Mouse (Mus musculus) regulatory T cell (primary cell): Measurements from ENCODE around the gene Abhd4.

ENCODE experiments used
- in situ Hi-C: fragments of 300-600 bp; cut with MboI, MseI; formaldehyde crosslinking; loops from one replicate; pipeline ENCODE4 v1.15.1; 2025; ENCODE audit warnings: high pct_unique_total_duplicates

Gene Abhd4

DNA sequence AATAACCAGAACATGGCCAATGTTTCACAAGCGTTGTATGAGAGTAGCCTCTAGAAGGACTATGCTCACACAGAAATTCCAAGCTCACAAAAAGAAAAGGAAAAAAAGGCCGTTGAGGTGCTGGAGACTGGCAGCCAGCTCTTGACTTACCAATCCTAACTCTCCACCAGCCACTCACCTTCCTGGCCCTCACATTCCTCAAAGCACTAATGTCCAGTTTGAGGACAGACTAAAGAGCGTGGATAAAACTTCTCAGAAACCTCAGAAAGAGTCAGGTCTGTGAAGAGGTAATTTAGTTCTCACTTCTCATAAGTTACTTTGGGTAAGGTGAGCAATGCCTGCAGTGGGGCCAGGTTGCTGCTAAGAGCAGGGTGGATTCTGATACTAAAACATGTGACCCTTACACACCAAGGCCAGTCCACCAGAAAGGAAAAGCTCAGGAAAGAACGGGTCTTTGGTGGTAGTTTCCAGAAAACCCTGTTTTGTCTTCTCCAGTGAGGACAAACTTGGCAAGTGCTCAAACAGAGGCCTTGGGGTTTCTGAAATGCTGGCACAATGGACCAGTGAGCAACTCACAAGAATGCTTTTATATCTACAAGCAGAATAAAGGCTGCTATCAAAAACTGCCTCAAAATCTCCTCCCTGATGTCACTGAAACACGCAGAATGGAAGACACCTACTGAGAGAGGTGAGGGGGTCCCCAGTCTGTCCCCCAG is 18.0 kb upstream of the Abhd4 start:
- in situ Hi-C loops: no loop called here

DNA sequence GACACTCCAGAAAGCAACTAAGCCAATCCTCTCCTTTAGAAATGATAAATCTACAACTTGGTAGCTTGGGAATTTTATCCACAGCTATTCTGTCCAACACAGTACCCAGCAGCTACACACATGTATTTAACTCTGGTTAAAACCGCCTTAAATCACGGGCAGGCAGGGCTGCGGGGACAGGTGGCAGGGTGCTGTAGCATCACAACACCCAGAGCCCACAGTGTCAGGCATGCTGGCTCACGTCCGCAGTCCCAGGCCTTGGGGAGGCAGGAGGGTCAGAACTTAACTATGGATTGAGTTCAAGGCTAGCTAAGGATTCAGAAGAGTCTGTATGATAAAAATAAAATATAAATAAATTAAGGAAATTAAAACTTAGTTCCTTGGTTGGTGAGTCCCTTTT is 17.1 kb upstream of the Abhd4 start:
- in situ Hi-C loops: no loop called here

DNA sequence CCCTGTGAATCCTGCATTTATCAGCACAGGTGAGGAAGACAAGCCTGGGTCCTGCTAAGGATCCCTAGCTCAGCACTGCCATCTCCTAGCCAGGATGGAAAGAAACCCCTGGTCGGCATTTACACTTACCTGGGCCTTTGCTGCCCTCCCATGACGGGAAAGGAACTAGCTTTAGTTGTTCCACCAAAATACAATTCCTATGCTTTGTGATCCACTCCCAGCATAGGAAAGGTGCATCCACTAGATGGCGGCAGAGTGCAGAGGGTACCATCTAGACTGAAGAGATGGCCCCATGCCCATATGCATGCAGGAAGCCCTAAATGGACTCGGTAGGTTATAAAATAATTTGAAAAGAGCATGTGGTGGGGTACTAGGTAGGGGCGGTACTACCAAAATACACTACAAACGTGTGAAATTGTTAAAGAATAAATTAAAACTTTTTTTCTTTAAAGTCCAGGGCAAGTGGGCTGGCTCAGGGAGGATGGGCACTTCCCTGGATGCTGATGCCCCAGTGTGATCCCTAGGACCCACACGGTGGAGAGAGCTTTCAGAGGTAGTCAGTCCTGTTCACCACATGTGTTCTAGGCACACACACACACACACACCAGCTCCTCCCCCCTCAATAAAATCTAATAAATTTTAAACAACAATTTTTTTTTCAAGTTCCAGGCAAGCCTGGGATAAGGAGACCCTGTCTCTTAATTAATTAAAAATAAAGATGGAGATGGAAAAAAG is 14.8 kb upstream of the Abhd4 start:
- in situ Hi-C loops: no loop called here

- in situ Hi-C loops: no loop called here
Measured at GRCm38 (mm10) chr14:54240542-54240941, 13.4 kb upstream of the Abhd4 start.

DNA sequence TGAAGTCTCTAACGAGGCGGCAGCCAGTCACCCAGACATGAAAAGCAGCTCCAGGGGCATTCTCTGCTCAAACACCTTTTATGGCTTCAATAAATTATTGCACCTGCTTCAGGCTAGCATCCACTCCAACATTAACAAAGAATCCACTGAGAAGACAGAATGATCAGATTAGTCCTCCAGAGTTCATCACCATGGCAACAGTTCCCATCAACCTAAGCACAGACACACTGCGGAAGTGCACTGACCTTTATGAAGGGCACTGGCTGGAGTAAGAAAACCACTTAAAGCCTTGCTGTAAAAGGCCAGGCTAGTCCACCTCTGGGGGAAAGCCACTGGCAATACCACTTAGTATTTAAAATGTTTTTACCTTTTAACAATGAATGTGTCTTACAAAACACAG is 9.8 kb upstream of the Abhd4 start:
- in situ Hi-C loops: no loop called here

GRCm38 (mm10) chr14:54246232-54246631 is 7.8 kb upstream of the Abhd4 start:
- in situ Hi-C loops: no loop called here

DNA sequence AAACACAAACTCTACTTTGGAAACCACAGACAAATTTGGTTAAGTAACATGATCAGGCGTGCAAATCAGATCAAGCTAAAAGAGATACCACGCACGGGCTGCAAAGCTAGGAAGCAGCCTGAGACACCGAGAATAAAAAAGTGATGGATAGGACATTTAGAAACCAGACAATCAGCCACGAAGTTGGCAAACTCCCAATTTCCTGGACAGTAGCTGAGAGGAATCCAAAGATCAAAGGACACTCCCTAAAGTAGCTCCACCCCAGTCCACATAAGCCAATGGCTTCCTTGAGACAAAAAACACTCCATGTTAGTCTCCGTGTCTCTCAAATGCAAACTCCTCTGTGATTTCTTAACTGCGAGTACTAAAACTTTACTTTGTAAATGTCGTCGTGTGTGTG is 4.7 kb upstream of the Abhd4 start:
- in situ Hi-C loops: no loop called here

DNA sequence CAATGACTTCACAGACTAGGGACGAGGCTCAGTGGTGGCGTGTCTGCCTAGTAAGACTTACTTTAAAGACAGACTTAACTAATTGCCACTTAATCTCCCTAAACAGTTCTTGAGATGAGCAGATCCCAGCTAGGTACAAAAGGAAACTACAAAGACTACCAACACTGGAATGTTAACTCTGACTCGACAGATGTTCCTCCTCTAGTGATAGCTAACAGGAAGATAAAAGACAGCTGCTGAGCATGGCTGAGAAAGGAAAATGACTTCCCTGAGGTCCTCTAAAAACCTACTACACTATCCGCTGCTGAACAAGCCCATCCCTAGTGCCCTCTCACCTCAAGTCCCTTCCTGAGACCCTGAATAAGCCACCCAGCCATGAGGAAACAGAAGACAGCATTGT is 3.9 kb upstream of the Abhd4 start:
- in situ Hi-C loops: no loop called here

DNA sequence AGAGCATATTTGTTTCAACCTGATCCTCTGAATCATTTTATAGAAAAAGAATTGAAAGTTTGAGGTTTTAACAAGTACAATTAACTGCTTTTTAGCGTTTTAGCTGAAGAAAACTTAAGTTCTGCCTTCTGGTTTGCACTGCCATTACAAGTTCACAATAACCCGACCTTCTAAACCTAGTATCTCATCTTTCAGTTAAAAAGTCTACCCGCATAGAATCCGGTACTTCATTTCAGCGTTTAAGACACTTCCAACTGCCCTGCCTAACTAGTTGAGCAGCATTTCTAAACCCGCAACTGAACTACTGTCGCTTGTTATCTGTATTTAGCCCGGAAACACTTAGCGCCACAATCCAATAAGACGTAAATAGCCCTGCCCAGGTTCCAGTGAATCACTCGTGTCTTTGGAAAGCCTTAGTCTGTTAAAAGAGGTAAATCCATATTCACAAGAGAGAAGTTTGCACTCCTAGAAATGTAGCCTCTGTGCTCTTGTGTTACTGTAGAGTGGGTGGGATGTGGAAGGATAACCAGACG is 748 bp downstream of the Abhd4 start:
- in situ Hi-C loops: no loop called here

DNA sequence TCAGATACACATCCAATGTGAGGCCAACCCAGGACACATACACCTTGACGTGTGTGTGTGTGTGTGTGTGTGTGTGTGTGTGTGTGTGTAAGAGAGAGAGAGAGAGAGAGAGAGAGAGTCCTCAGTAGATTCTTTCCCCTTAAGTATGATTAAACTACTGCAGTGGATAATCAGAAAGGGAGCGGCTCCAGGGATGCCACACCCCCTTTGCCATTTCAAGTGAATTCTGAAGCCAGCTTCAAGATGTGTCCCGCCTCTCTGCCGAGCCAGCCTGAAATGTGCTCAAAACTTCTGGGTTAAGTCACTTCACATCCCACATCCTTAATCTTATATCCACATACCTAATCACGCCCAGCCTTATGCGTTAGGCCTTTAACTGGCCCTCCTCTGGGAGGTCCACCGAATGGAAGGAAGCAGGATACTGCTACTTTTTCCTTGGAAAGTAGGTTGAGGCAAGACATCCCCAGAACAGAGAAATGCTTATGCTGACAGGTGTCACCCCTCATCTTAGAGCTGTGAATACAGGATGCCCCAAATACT is 4.2 kb downstream of the Abhd4 start:
- in situ Hi-C loops: no loop called here

DNA sequence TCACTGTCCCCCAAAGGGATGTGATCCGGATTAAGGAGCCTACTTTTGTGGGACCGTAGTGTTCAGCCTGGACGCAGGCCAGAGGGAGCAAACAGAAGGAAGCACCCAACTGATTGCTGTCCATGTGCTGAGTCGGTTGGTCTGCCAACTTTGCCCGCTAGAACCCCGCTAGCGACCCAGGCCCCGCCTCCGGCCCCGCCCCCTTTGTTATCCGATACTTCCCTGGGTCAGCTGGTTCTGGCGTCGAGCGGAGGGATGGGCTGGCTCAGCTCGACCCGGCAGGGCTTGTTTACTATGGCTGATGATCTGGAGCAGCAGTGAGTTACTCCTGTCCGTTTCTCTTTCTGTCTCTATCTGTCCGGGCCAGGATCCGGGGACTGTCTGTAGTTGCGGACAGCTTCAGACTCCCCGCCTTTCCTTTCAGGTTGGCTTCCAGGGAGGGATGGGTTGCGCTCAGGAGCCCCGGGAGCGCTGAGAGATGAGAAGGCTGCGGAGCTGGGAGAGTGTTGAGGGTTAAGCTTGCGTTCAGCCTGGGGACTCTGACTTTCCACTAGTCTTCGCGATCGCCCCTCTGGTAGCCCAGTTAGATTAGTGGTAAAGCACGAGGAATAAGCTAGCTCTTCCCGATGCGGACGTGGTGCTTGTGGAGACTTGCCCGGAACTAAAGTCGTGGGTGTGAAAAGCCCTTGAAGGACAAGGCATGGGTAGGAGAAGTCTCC is 5.2 kb downstream of the Abhd4 start:
- in situ Hi-C loops: no loop called here

DNA sequence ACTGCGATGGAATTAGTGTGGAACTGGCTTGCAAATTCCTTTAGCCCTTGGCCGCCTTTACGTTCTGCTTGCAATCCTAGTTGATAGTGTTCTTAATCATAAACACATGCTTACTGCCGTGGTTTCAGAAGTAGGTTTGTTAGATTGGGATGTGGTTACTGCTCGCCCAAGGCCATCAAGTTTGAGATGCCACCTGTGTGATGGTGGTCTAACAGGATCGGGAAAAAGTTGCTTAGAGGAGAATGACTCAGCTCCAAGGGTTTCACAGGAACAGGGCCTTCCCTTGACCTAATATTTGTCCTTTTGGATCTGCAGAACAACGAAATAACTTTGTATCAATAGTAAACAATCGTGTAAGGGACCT is 5.7 kb downstream of the Abhd4 start:
- in situ Hi-C loops: loop anchor here (10.0 kb wide), 1 partner anchor 65 kb away; no protein-coding TSS in a partner anchor

DNA sequence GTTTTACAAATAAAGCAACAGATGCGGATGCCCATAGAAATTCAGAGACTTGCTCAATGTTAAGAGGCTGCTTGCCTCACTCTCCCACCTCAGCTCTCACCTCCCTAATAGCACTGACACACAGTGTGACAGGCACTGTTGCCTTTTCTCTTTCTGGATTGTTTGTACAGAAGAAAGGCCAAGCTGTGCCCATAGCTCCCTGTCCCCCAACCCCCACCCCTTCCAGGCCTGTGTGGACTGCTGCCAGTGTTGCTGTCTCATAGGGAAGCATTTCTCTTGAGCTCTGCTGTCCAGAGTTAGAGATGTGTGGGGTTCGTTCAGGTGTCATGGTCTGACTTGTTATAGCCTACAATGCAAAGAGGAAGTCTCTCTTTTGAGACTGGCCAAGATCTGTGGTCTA is 6.2 kb downstream of the Abhd4 start:
- in situ Hi-C loops: loop anchor here (10.0 kb wide), 1 partner anchor 65 kb away; no protein-coding TSS in a partner anchor

GRCm38 (mm10) chr14:54261386-54261785 is 7.4 kb downstream of the Abhd4 start:
- in situ Hi-C loops: loop anchor here (10.0 kb wide), 1 partner anchor 63 kb away; no protein-coding TSS in a partner anchor

- in situ Hi-C loops: loop anchor here (10.0 kb wide), 1 partner anchor 62 kb away; no protein-coding TSS in a partner anchor
Measured at GRCm38 (mm10) chr14:54262622-54263021, 8.6 kb downstream of the Abhd4 start.

DNA sequence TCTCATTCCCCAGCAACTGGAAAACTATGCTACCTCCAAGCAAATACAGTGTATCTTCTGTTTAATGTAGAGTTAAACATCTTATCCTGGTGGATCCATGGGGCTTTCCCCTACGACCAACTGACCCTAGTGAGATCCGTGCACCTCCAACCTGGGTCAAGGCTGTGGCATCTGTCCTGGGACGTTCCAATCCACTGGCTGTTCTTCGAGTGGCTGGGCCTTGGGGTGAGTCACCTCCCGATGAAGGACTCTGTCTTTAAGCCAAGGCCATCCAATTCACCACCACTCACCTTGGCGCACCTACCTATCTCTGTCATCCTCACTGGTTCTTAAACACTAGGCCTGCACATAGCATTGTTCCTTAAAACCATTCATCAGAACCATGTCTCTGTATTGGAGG is 9.1 kb downstream of the Abhd4 start:
- in situ Hi-C loops: loop anchor here (10.0 kb wide), 1 partner anchor 62 kb away; no protein-coding TSS in a partner anchor

GRCm38 (mm10) chr14:54264231-54264630 is 10.2 kb downstream of the Abhd4 start:
- in situ Hi-C loops: loop anchor here (10.0 kb wide), 1 partner anchor 61 kb away; no protein-coding TSS in a partner anchor

GRCm38 (mm10) chr14:54265093-54265492 is 11.1 kb downstream of the Abhd4 start:
- in situ Hi-C loops: loop anchor here (5.0 to 10.0 kb wide), 2 partner anchors 37 to 60 kb away; no protein-coding TSS in a partner anchor

- in situ Hi-C loops: loop anchor here (5.0 to 10.0 kb wide), 2 partner anchors 36 to 59 kb away; no protein-coding TSS in a partner anchor
Measured at GRCm38 (mm10) chr14:54265951-54266350, 12.0 kb downstream of the Abhd4 start.

GRCm38 (mm10) chr14:54267966-54268365 is 14.0 kb downstream of the Abhd4 start:
- in situ Hi-C loops: loop anchor here (5.0 to 10.0 kb wide), 2 partner anchors 34 to 57 kb away; no protein-coding TSS in a partner anchor

GRCm38 (mm10) chr14:54269566-54269965 is 15.6 kb downstream of the Abhd4 start:
- in situ Hi-C loops: loop anchor here (5.0 to 10.0 kb wide), 2 partner anchors 33 to 55 kb away; no protein-coding TSS in a partner anchor
